Mouse (Mus musculus) lung, embryonic 15.5 days (tissue): ENCODE results near the gene Tomm7. TPM values are rescaled to one million over a fixed set of nuclear protein-coding genes. Genes with fewer than 3 reads are reported as not detected.

ENCODE experiments used
- polyA plus RNA-seq: library from polyadenylated mRNA; unstranded; fragments of >200 nt; fragmentation: Nextera tagmentation; extraction: Ambion mirVana; gene quantifications from 2 replicates; pipeline ENCODE4 v1.2.1, GENCODE M21; 2015

Gene Tomm7
- polyA plus RNA-seq, 1 experiment from 2014 or later, result 102 TPM

Other genes with a start within 250 kb of the Tomm7 start
- gene Srpk2, start 159.5 kb downstream of the Tomm7 start, polyA plus RNA-seq, result 37.0 and 39.8 TPM in 2 replicates
- 27.1 and 28.6 TPM in 2 replicates for gene Pus7, start 60.5 kb downstream of the Tomm7 start, polyA plus RNA-seq
- 29.6 and 34.7 TPM in 2 replicates for gene Rint1, start 56.5 kb downstream of the Tomm7 start, polyA plus RNA-seq
- gene Fam126a, start 186.5 kb upstream of the Tomm7 start, polyA plus RNA-seq, result 17.4 and 18.2 TPM in 2 replicates